ENCODE assay signal across 20 mouse cellular contexts in the genomic region with DNA sequence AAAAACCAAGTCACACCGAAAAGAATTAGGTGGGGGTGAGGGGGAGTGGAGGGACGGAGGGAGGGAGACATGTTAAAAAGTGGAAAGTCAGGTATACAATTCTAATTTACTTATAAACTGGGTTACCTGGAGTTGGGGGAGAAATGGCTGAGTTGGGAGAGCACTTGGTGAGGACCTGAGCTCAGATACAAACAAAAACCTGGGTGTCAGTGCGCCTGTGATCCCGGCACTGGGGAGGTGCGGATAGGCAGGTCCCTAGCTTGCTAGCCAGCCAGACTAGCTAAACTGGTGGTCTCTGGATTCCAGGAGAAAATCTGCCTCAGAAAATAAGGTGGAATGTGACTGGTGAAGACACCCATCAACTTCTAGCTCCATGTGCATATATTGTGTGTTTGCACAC.
"Had no signal": no experiment of that assay in that cellular context is flagged by ENCODE, and none has a peak within 500 bp of the region (broad histone marks: within the 10 kb centered on the region; RNA-seq: fewer than 3 reads in every experiment).

No protein-coding gene starts in this region.

- ATAC-seq: lung, postnatal 0 days; midbrain, embryonic 13.5 days; midbrain, embryonic 15.5 days had no signal

- H3K4me3 ChIP-seq: midbrain, embryonic 10.5 days; midbrain, embryonic 13.5 days; midbrain, embryonic 15.5 days; myocyte; neural tube, embryonic 13.5 days; neural tube, embryonic 15.5 days had no signal

- H3K4me2 ChIP-seq: lung, embryonic 14.5 days; midbrain, embryonic 13.5 days; midbrain, embryonic 15.5 days; neural tube, embryonic 13.5 days; neural tube, embryonic 15.5 days had no signal

- H3K9ac ChIP-seq: liver, embryonic 14.5 days; lung, embryonic 14.5 days; midbrain, embryonic 13.5 days; midbrain, embryonic 15.5 days; neural tube, embryonic 13.5 days; neural tube, embryonic 15.5 days had no signal

- H3K36me3 ChIP-seq: midbrain, embryonic 10.5 days; midbrain, embryonic 13.5 days; midbrain, embryonic 15.5 days; neural tube, embryonic 13.5 days; neural tube, embryonic 15.5 days had no signal

- DNase-seq: lung, adult 18-20 months; lung, postnatal 14 days; lung, postnatal 4 days; retina, postnatal 1 day; right cerebral cortex, adult 18-20 months; right cerebral cortex, postnatal 25 days; right cerebral cortex, postnatal 4 days; spleen, adult 18-20 months; thymus, adult 18-20 months; thymus, postnatal 14 days; thymus, postnatal 36 days had no signal

- H3K4me1 ChIP-seq: midbrain, embryonic 13.5 days; midbrain, embryonic 15.5 days; neural tube, embryonic 13.5 days; neural tube, embryonic 15.5 days had no signal

- H3K27me3 ChIP-seq: midbrain, embryonic 13.5 days; midbrain, embryonic 15.5 days; neural tube, embryonic 13.5 days; neural tube, embryonic 15.5 days had no signal

- H3K9me3 ChIP-seq: midbrain, embryonic 10.5 days; midbrain, embryonic 15.5 days had no signal

- H3K27ac ChIP-seq: liver, embryonic 14.5 days; midbrain, embryonic 10.5 days; midbrain, embryonic 13.5 days; midbrain, embryonic 15.5 days; neural tube, embryonic 13.5 days; neural tube, embryonic 15.5 days had no signal
